Mouse (Mus musculus) neural tube, embryonic 11.5 days (tissue): Measurements from ENCODE around the gene Bhmt. TPM values are rescaled to one million over a fixed set of nuclear protein-coding genes. Genes with fewer than 3 reads are reported as not detected.

Experiments
- ATAC-seq: fragments of 200-750 bp; cut with Nextera tagmentation; 2 replicates; pipeline ENCODE4 v1.8.0; 2017; ENCODE audit warnings: moderate number of reproducible peaks, mild to moderate bottlenecking, moderate TSS enrichment, moderate library complexity; ENCODE audit not compliant: insufficient read depth, low FRiP score, low TSS enrichment
- DNase-seq: peaks from one replicate; pipeline ENCODE4 v3.0.0-alpha.2; 2015; ENCODE audit warnings: low spot score
- H3K27ac ChIP-seq: fragments of 300-500 bp; sonication (generic); 2 replicates; pipeline ENCODE4 v1.5.1; 2014; ENCODE audit warnings: low read depth, mild to moderate bottlenecking, low read length
- H3K27me3 ChIP-seq: fragments of 300-500 bp; sonication (generic); 2 replicates; pipeline ENCODE4 v1.6.1; 2014; ENCODE audit warnings: mild to moderate bottlenecking, low read length, mixed read lengths; ENCODE audit not compliant: control insufficient read depth, insufficient read depth
- H3K36me3 ChIP-seq: fragments of 300-500 bp; sonication (generic); 2 replicates; pipeline ENCODE4 v1.6.1; 2014; ENCODE audit warnings: mild to moderate bottlenecking, low read length, moderate library complexity, mixed read lengths; ENCODE audit not compliant: control insufficient read depth, insufficient read depth
- H3K4me1 ChIP-seq: fragments of 300-500 bp; sonication (generic); 2 replicates; pipeline ENCODE4 v1.6.1; 2014; ENCODE audit warnings: low read length, mixed read lengths; ENCODE audit not compliant: control insufficient read depth, insufficient read depth
- H3K4me2 ChIP-seq: fragments of 300-500 bp; sonication (generic); 2 replicates; pipeline ENCODE4 v1.6.1; 2014; ENCODE audit warnings: low read depth, mild to moderate bottlenecking, moderate library complexity
- H3K4me3 ChIP-seq: fragments of 300-500 bp; sonication (generic); 2 replicates; pipeline ENCODE4 v1.5.1; 2014; ENCODE audit warnings: low read depth, low read length
- H3K9ac ChIP-seq: fragments of 300-500 bp; sonication (generic); 2 replicates; pipeline ENCODE4 v1.6.1; 2014; ENCODE audit warnings: mild to moderate bottlenecking, low read length
- H3K9me3 ChIP-seq: fragments of 300-500 bp; sonication (generic); 2 replicates; pipeline ENCODE4 v1.6.1; 2016; ENCODE audit warnings: low read length; ENCODE audit not compliant: control insufficient read depth
- WGBS: fragments of 180-500 bp; shearing (Covaris S2); extraction: QIAGEN DNeasy Blood & Tissue Kit; methylation state at CpG from one replicate; pipeline ENCODE4 v1.1.7; 2014; 5-methylcytosine and 5-hydroxymethylcytosine counted together
- polyA plus RNA-seq: library from polyadenylated mRNA; unstranded; fragments of >200 nt; fragmentation: Nextera tagmentation; extraction: Ambion mirVana; gene quantifications from 2 replicates; pipeline ENCODE4 v1.2.1, GENCODE M21; 2014

Bhmt gene
- polyA plus RNA-seq, 1 experiment from 2014 or later = not detected

DNA sequence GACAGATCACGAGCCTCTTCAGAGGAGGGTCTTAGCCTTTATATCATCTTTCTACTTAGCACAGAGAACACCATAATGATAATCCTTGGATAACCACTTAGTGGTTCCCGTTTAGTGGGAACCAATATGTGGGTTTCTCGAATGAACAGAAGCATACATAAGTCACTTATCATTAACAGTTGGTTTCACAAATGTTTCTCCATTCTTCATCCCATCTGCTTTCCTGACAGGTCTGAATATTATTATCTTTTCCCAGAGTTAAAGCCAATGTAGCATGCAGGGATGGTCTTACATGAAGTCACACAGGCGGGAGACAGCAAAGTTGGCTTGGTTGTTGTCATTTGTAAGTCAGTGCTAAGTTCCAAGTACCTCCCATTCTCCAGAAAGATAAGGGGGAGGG, 29.8 kb upstream of the Bhmt start:
- 90% methylated on average over 4 of the region's 4 CpGs for WGBS
- Histone ChIP-seq H3K4me1 (no peaks in the 10 kb centered on the region), H3K4me2 (no peak overlapping the region), H3K4me3 (no peak overlapping the region), H3K27ac (no peak overlapping the region), H3K9ac (no peak overlapping the region), H3K36me3 (no peaks in the 10 kb centered on the region), H3K27me3 (no peaks in the 10 kb centered on the region), H3K9me3 (no peaks in the 10 kb centered on the region)
- ATAC-seq (no peak), DNase-seq (no peak)

DNA sequence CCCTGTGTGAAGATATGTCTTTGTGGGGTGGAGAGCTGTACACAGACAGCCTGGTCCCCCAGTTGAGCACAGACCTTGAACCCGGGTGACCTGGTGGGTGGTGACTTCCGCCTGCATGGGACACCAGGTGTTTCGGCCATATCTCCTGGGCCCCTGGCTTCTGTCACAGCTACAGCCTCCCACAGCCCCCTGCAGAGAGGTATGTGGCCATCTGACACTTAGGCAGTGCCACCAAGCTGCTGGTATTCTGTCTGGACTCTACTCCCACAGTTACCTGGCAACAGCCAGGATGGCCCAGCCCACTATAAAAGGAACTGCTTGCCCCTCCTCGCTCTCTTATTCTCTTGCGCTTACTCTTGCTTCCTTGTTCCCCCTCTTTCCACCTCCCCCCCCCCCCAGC, 20.2 kb upstream of the Bhmt start:
- no peak for ATAC-seq
- DNase-seq = no peak
- Histone ChIP-seq H3K27me3 (no peaks in the 10 kb centered on the region), H3K36me3 (no peaks in the 10 kb centered on the region), H3K9me3 (no peaks in the 10 kb centered on the region), H3K4me1 (no peaks in the 10 kb centered on the region), H3K4me2 (no peak overlapping the region), H3K27ac (no peak overlapping the region), H3K9ac (no peak overlapping the region), H3K4me3 (no peak overlapping the region)
- 66% methylated on average over 5 of the region's 5 CpGs for WGBS

DNA sequence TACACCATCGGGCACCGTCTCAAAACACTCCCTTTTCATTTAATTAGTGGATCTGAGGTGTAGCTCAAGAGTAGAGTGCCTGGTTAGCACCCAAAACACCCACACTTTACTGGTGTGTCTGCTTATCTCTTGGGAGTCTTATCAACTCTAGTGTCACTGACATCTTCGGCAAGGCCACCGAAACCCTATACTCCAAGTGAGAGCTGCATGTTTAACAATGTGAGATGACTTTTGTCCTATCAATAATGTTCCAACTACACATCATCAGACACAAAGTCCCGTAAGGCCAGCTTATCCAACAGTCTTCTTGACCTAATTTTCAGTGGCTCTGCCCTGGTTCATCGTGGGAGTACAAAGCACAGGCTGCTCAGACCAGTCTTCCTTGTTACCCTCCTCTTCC, 15.6 kb upstream of the Bhmt start:
- Histone ChIP-seq H3K4me3 (no peak overlapping the region), H3K27me3 (no peaks in the 10 kb centered on the region), H3K36me3 (no peaks in the 10 kb centered on the region), H3K9me3 (no peaks in the 10 kb centered on the region), H3K27ac (no peak overlapping the region), H3K4me2 (no peak overlapping the region), H3K9ac (no peak overlapping the region), H3K4me1 (no peaks in the 10 kb centered on the region)
- DNase-seq (no peak), ATAC-seq (no peak)
- WGBS = 94% methylated on average over 6 of the region's 6 CpGs

DNA sequence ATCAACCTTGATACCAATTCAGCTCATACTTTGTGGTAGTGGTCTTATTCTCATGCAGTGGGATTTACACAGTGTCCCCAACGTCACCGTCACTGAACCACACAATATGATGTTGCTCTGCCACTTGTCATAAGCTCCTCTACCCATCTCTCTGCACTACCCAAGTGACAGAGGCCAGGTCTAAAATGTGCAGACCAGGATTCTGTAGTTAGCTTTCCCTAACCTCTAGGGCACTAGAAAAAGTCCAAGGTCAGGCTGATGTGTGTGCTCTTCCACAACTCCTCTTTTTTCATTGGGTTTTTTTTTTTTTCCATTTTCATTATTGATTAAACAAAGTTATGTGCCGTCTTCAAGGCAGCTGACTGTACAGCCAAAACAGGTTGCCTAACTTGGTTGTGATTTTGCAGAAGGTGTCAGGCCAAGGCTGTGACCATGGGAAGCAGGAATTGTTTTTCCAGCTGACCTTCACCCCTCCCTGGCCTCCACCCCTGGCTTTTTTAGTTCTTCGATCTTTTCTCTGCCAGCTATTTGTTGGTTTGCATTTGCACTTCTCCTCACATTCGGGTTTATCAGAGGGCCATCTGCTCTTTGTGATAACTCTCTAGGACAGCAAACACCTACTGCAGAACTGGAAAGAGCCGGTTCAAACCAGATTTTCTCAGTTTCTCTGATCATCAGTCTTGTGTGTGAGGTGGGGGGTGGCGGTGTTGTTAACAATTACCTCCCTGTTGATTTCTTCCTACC, 10.8 kb upstream of the Bhmt start:
- H3K4me3 ChIP-seq = no peak overlapping the region
- no peaks in the 10 kb centered on the region for H3K36me3 ChIP-seq
- H3K9me3 ChIP-seq = no peaks in the 10 kb centered on the region
- WGBS = 84% methylated on average over 7 of the region's 7 CpGs
- H3K9ac ChIP-seq = no peak overlapping the region
- DNase-seq (no peak), ATAC-seq (no peak)
- no peaks in the 10 kb centered on the region for H3K4me1 ChIP-seq
- H3K4me2 ChIP-seq = no peak overlapping the region
- no peaks in the 10 kb centered on the region for H3K27me3 ChIP-seq
- no peak overlapping the region for H3K27ac ChIP-seq

DNA sequence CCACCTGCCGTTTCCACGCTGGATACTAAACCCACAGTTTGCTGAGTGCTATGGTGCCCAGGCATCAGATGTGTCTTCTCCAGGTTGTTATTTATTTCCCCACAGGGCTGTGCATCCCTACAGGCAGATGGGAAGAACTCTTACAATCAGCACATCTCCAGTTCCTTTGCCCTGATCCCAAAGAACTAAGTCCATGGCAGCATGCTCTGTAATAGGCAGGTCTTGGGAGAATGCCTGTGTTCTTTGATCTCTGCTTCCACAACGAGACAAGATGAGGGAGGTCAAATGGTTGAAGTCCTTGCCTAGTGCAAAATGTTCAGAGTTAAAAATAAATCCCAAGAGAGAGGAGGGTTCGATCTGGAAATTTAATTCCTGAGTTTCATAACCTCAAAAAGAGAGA, 1.9 kb upstream of the Bhmt start:
- Histone ChIP-seq H3K4me1 (no peaks in the 10 kb centered on the region), H3K27ac (no peak overlapping the region), H3K36me3 (no peaks in the 10 kb centered on the region), H3K4me2 (no peak overlapping the region), H3K27me3 (no peaks in the 10 kb centered on the region), H3K9me3 (no peaks in the 10 kb centered on the region), H3K4me3 (no peak overlapping the region), H3K9ac (no peak overlapping the region)
- WGBS = 71% methylated on average over 4 of the region's 4 CpGs
- DNase-seq (no peak), ATAC-seq (no peak)

DNA sequence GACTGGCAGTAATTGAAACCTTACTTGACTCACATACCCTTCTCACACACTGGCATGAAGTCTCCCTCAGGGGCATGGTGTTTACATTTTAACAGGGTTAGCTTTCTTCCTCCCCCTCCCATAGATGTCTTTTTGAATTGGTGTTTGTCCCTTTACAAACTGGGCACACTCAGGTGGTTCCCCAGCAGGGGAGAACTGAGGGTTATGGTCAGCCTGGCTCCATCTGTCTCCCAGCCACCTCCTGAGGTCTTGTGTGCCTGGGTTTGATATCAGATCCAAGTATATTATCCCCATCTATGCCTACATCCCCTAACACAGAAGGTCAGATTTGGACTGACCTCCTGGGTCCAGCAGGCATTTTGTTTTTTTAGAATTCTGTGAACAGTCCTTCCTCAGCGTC, 1.2 kb downstream of the Bhmt start:
- ATAC-seq (no peak), DNase-seq (no peak)
- Histone ChIP-seq H3K4me2 (no peak overlapping the region), H3K9ac (no peak overlapping the region), H3K4me3 (no peak overlapping the region), H3K36me3 (no peaks in the 10 kb centered on the region), H3K27me3 (no peaks in the 10 kb centered on the region), H3K4me1 (no peaks in the 10 kb centered on the region), H3K9me3 (no peaks in the 10 kb centered on the region), H3K27ac (no peak overlapping the region)
- 76% methylated on average over 1 of the region's 1 CpGs for WGBS

DNA sequence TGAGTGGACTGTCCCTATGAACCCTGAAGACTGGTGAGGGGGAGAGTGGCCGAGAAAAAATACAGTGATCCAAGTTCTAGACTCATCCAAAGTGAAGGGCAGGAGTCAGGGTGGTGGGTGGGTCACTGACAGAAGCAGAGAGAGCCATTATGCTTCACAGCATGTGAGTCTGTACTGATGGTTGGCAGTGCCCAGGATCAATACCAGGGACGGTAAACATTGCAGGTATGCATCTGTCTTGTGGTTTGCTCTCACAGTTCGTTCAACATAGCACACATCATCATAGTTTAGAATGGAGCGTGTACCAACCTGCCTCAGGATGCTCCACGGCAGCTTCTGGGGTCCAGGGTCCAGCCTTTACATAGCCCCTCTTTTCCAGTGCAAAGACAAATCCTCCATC, 4.8 kb downstream of the Bhmt start:
- Histone ChIP-seq H3K4me1 (no peaks in the 10 kb centered on the region), H3K36me3 (no peaks in the 10 kb centered on the region), H3K27ac (no peak overlapping the region), H3K4me2 (no peak overlapping the region), H3K9ac (no peak overlapping the region), H3K4me3 (no peak overlapping the region), H3K9me3 (no peaks in the 10 kb centered on the region), H3K27me3 (no peaks in the 10 kb centered on the region)
- DNase-seq (no peak), ATAC-seq (no peak)
- WGBS = 85% methylated on average over 5 of the region's 5 CpGs

DNA sequence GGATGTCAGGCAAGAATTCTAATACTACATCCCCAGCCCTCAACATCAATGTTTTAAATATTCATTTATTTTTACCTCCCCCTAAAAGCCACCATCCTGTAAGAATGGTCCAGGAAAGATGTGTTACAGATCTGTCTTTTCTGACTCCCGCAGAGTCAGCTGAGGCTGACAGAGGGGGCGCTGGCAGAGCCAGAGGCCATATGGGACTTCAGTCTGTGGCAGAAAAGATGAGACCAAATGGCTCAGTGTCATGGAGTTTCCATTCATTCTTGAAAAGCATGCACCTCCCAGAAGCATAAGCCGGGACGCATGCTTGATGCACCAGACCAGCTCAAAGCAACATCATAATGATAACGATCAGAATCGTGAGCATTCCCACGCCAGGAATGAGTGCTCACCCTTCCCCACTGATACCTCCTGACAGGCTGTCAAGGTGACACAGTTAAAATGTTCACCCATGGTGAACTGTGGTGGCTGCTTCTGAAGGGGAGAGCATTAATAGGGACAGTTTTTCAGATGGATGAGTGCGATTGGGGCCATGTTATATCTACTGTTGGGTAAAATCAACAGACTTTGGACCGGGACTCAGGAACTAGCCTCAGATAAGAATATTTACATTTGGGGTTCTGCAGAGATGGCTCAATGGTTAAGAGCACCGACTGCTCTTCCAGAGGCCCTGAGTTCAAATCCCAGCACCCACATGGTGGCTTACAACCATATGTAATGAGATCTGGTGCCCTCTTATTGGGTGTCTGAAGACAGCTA, 6.6 kb downstream of the Bhmt start:
- ATAC-seq (no peak), DNase-seq (no peak)
- Histone ChIP-seq H3K27ac (no peak overlapping the region), H3K27me3 (no peaks in the 10 kb centered on the region), H3K4me1 (no peaks in the 10 kb centered on the region), H3K9ac (no peak overlapping the region), H3K4me3 (no peak overlapping the region), H3K36me3 (no peaks in the 10 kb centered on the region), H3K4me2 (no peak overlapping the region), H3K9me3 (no peaks in the 10 kb centered on the region)
- 80% methylated on average over 10 of the region's 10 CpGs for WGBS

DNA sequence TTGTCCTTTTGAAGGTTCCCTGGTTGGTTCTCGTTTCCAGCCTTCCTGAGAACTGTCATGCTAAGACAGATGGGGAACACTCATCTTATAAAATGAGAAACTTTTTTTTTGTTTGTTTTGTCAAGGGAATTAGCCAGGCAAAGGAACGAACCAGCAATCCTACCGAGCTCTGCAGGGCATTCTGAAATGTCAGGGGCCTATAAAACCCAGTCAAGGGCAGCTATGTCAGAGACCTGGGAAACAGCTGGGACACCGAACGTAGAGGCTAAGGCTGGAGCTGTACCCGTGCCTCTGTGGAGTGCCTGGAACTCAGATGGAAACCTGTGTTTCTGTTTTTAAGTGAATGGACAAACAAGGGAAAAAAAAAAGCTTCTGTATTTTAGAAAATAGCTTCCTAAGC, 8.9 kb downstream of the Bhmt start:
- ATAC-seq = no peak

More for the DNA sequence above, 8.9 kb downstream of the Bhmt start:
- no peaks in the 10 kb centered on the region for H3K9me3 ChIP-seq
- no peak overlapping the region for H3K4me2 ChIP-seq
- DNase-seq = no peak
- no peak overlapping the region for H3K27ac ChIP-seq
- H3K36me3 ChIP-seq = no peaks in the 10 kb centered on the region
- H3K4me3 ChIP-seq = no peak overlapping the region
- WGBS = 27% methylated on average over 6 of the region's 6 CpGs
- H3K9ac ChIP-seq = no peak overlapping the region
- H3K4me1 ChIP-seq = no peaks in the 10 kb centered on the region
- H3K27me3 ChIP-seq = no peaks in the 10 kb centered on the region
